Mouse (Mus musculus) monocyte, adult 2 months (primary cell): ENCODE measurements around the gene Rarres2.

ENCODE experiments used
- DNase-seq, 2 experiments: peaks; one replicate each; pipeline ENCODE4 v3.0.0; 2022; ENCODE audit warnings: low spot score in 2 of 2, low read depth in 1 of 2

Gene Rarres2

GRCm38 (mm10) chr6:48572572-48573061, at the start of gene Rarres2:
Gene Rarres2, minus strand, starts transcription at chr6:48572789.
- DNase-seq, result no peak

GRCm38 (mm10) chr6:48620031-48620430, 47.4 kb upstream of the Rarres2 start:
- no peak for DNase-seq

- DNase-seq, result no peak
Measured at GRCm38 (mm10) chr6:48614756-48615155, 42.2 kb upstream of the Rarres2 start.

- no peak for DNase-seq
Measured at GRCm38 (mm10) chr6:48613464-48613863, 40.9 kb upstream of the Rarres2 start.

GRCm38 (mm10) chr6:48610657-48611056, 38.1 kb upstream of the Rarres2 start:
- DNase-seq, result no peak

- DNase-seq, result no peak
Measured at GRCm38 (mm10) chr6:48609512-48609911, 36.9 kb upstream of the Rarres2 start.

GRCm38 (mm10) chr6:48608124-48608523, 35.5 kb upstream of the Rarres2 start:
- no peak for DNase-seq

- DNase-seq, result no peak
Measured at GRCm38 (mm10) chr6:48602080-48602741, 29.6 kb upstream of the Rarres2 start.

GRCm38 (mm10) chr6:48601271-48602079, 28.9 kb upstream of the Rarres2 start, which contains the start of gene Zfp775:
Gene Zfp775, plus strand, starts transcription at chr6:48602063.
- peak; percentile 71 to 81 for DNase-seq

GRCm38 (mm10) chr6:48600594-48600993, 28.0 kb upstream of the Rarres2 start:
- no peak for DNase-seq

- no peak for DNase-seq
Measured at GRCm38 (mm10) chr6:48597233-48597625, 24.6 kb upstream of the Rarres2 start.

- DNase-seq, result no peak
Measured at GRCm38 (mm10) chr6:48596545-48597232, 24.1 kb upstream of the Rarres2 start.

- DNase-seq, result no peak
Measured at GRCm38 (mm10) chr6:48595278-48595677, 22.7 kb upstream of the Rarres2 start.

- no peak for DNase-seq
Measured at GRCm38 (mm10) chr6:48594043-48594738, 21.6 kb upstream of the Rarres2 start.

- DNase-seq, result peak; percentile 31 to 63
Measured at GRCm38 (mm10) chr6:48593158-48594042, 20.8 kb upstream of the Rarres2 start, which contains the start of the genes Repin1 and Gm44965. Gene Repin1, plus strand, starts transcription at chr6:48593883. Gene Gm44965, plus strand, starts transcription at chr6:48593941.

- no peak for DNase-seq
Measured at GRCm38 (mm10) chr6:48591871-48592270, 19.3 kb upstream of the Rarres2 start.

- DNase-seq, result no peak
Measured at GRCm38 (mm10) chr6:48591221-48591845, 18.7 kb upstream of the Rarres2 start.

GRCm38 (mm10) chr6:48589194-48589750, 16.7 kb upstream of the Rarres2 start, which contains the start of gene Gm45021:
Gene Gm45021, plus strand, starts transcription at chr6:48589610.
- DNase-seq, result no peak

GRCm38 (mm10) chr6:48582037-48582436, 9.4 kb upstream of the Rarres2 start:
- DNase-seq, result no peak
